Mouse (Mus musculus) urinary bladder, adult 2 months (tissue): ENCODE data around the gene 9630041A04Rik. TPM values are rescaled to one million over a fixed set of nuclear protein-coding genes. Genes with fewer than 3 reads are reported as not detected.

Experiments used
- DNase-seq: peaks from one replicate; pipeline ENCODE4 v3.0.0; 2022; ENCODE audit warnings: low spot score
- polyA plus RNA-seq: library from polyadenylated mRNA; depleted of rRNA; stranded (reverse); fragments of >200 nt; gene quantifications from 2 replicates; pipeline ENCODE4 v1.2.3, GENCODE M21; 2012; rRNA removed

Gene 9630041A04Rik
- polyA plus RNA-seq = not detected in 2 replicates

DNA sequence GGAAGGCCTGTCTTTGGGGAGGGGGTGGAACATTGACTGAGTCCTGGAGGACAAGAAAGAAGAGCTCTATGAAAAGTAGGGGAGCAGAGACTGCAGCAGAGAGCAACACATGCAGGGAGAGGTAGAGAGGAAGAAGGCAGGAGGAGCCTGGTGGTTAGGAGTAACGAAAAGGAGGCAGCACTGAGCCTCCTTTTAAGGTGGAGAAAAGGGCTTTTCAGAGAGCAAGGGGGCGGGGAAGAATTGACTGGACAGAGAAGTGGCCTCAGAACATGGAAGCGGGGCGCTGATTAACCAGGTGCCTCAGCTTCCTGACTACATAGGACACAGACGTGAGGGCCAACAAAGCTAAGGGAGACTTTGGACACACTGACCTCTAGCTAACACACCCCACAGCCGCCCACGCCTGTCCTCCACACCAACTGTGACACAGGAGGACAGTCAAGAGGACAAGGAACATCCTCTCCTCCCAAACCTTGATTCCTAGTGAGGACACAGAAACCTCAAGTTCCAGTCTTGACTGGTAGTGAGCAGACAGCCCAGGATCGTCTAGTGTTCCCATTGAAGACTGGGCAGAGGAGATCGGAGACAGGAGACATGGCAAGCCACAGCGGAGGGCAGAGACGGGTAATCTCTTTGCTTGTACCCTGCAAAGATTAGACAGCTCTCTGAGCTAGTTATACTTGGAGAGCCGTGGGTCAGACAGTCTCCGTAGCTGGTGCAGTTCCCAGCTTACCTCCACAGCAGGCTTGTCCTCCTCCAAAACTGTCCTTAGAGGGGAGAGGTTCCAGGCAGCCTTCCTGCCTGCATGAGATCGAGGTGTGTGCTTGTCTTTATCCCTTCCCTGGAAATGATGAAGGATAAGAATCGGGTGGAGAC is at the start of gene 9630041A04Rik:
Gene 9630041A04Rik (plus strand): TSS at position 246 of the 876 bp plus-strand sequence.
- no peak for DNase-seq

GRCm38 (mm10) chr9:101823896-101824295 is 37.7 kb upstream of the 9630041A04Rik start:
- no peak for DNase-seq

- no peak for DNase-seq
Observed at GRCm38 (mm10) chr9:101825626-101826025, 36.0 kb upstream of the 9630041A04Rik start.

DNA sequence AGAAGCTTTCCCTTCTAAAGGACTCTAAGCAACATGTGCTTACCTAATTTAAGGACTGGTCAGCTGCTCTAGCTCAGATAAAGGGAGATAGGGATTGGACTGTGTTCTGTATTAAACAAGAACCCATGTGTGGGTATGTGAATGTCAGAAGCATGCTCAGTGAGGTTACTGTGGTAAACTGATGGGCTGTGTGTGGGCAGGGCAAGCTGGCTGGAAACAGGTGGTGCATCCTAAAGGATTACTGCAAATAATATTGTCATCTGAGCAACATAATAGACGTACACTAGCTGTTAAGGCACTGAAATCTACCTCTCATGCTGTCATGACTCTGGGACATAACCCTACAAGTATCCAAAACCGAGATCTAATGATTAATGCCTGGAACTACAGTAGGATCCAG is 28.0 kb upstream of the 9630041A04Rik start:
- no peak for DNase-seq

- DNase-seq = no peak
Observed at GRCm38 (mm10) chr9:101841101-101841500, 20.5 kb upstream of the 9630041A04Rik start.

- DNase-seq = no peak
Observed at GRCm38 (mm10) chr9:101843893-101844292, 17.7 kb upstream of the 9630041A04Rik start.

- no peak for DNase-seq
Observed at GRCm38 (mm10) chr9:101845691-101846090, 15.9 kb upstream of the 9630041A04Rik start.

DNA sequence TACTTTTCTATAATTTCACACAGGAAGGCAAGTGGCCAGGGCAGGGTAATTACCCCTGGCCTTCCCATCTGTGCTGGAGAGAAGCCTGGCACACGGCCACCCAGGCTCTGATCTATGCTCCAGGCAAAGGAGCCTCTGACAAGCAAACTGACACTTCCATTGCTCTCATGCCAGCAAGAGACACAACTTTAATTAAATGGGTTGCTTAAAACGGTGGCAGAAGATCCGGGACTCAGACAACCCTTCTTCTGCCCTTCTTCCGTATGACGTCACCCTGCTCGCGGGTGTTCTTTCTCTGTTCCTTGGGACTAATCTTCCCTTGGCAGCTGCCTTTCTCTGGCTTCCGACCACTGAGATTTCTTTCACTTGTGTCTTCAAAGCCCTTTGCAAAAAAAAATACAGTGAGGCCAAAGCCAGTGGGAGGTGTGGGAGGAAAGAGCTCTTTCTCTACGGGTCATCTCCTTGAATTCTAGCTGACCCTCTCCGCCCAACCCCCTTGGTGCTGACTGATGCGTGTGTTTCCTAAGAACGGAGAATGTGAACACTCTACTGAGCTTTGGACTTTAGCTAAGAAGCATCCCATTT is 932 bp downstream of the 9630041A04Rik start:
- no peak for DNase-seq

DNA sequence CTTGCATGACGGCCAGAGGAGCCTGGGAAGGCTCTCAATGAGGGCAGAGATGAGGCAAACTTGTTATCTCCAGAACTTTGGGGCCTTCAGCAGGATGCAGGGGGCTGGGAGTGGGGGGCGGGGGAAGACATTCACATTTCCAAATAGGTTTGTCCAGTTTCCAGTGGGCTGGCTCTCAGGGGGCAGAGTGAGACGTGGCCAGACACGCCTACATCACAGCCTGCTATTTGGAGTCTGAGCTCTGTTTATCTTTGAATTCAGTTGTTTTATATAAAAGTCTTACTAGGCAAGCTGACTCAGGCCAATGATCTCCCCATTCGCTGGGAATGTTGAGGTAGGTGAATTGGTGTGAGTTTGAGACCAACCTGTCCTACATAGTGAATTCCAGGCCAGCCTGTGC is 1.5 kb downstream of the 9630041A04Rik start:
- no peak for DNase-seq

DNA sequence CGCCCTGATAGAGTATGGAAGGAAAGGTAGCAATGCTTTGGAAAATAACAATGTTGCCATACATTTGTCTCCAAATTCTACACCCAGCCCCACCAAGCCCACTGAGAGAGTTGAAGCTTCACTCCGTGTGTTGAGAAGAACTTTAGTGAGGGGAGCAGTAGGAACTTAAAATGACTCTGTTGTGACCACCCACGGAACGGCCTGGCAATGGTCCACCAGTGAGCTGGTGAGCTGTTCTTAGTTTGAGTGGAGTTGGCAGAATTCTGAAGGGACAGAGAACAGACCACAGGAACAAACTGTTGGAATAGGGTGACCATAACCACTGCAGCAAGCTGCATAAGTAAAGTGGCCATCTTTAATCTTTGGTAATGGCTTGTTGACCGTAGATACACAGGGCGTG is 7.0 kb downstream of the 9630041A04Rik start:
- DNase-seq = no peak

DNA sequence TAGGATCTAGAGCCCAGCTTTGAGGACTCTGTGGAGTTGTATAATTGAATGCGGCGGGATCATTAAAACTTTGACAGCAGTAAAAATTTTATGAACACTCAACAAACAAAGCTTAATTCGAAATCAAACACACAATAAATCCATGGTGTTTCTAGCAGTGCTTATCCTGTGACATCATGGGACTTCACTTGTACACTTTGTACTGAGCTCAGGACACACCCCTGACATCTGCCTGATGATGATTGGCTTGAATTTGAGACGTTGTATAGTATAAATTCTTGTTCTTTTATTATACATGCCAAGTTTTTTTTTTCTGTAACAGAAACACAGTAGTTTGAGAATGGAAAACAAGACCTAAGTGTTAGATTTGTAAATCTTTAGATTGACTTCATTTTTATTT is 8.4 kb downstream of the 9630041A04Rik start:
- DNase-seq = no peak

DNA sequence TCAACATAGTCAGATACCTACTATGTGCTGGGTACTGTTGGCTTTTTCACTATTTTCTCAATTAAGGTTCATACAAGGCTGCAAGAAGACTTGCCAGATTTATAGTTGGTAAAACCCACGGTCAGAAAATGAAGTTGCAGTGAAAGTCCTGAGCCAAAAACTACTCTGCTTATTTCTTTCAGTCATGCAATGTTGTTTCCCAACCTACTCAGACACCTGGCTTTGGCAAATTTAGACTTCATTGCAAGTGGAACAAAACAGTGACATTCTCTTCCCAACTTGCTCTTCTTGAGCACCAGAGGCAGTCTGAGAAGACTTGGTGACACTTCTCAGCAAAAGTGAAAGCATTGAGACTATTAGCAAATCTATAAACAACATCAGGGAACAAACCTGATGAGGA is 13.7 kb downstream of the 9630041A04Rik start:
- DNase-seq = no peak

- no peak for DNase-seq
Observed at GRCm38 (mm10) chr9:101877109-101877987, 15.7 kb downstream of the 9630041A04Rik start.

DNA sequence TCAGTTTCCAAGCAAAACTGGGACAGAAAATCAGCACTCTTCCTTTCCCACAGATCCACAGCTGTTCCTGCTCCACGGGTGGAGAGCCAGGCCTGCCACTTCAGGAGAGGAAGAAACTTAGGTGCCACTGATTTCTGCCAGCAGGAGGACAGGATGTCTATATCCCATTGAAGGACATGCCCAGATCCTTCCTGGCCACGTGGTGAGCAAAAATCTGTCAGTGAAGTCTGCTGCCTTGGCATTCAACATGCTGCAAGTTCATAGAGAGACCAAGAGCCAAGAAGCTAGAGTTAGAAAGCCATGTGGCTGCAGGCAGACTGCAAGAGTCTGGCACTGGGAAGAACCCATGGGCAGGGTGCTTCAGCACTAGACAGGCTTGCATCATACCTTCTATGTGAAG is 21.7 kb downstream of the 9630041A04Rik start:
- no peak for DNase-seq

GRCm38 (mm10) chr9:101897851-101898250 is 36.2 kb downstream of the 9630041A04Rik start:
- DNase-seq = no peak

DNA sequence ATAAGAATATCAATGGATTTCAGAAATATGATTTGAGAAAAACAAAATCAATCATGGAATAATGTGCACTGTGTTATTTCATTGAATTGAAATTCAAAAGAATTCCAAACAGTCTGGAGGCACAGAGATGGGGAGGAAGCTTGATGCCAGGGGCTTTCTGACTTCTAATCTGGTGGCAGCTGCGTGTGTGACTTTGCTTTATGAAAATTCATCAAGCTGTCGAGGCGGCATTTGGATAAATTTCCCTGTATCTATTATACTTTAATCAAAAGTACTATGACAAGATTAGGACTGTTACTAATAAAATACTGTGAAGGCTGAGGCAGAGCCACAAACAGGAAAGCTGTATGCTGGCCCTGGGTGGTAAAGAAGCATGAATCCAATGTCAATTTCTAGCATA is 41.8 kb downstream of the 9630041A04Rik start:
- no peak for DNase-seq

- DNase-seq = no peak
Observed at GRCm38 (mm10) chr9:101907747-101908255, 46.2 kb downstream of the 9630041A04Rik start.

DNA sequence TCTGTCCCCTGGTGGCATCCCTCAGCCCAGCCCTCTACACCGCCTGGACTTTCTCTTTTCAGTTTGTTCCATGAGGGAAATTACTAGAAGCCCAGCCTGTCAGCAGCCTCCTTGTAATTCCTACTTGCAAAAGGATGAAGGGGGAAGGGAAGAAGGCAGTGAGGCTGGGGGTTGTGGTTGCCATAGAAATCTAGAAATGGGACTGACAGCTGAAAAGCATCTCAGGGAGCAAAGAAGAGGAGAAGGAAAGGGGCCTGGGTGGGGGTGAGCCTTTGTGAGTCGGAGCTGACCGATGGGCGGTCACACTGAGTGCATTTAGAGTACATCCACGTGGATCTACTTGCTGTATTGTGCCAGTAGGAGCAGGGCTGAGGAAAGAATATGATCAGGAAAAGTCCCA is 47.2 kb downstream of the 9630041A04Rik start:
- DNase-seq = no peak

DNA sequence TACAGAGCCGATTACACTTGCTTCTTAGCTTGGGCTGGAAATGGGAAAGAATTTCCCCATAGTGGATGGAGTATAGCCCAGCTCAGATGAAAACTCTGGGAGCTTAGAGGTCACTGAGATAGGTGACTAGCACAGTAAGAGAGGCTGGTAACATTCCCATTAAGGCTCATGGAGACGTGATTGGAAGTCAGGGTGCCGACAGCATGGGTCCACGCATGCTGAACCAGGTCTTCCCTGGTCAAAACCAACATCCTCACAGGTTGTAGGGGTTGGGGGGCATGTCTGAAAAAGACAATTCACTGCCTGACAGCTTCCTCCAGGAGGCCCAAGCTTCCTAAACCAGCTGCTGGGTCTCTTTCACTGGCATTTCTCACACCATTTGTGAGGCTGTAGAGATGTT is 47.9 kb downstream of the 9630041A04Rik start:
- DNase-seq = no peak

GRCm38 (mm10) chr9:101911176-101911866 is 49.7 kb downstream of the 9630041A04Rik start:
- DNase-seq = no peak

DNA sequence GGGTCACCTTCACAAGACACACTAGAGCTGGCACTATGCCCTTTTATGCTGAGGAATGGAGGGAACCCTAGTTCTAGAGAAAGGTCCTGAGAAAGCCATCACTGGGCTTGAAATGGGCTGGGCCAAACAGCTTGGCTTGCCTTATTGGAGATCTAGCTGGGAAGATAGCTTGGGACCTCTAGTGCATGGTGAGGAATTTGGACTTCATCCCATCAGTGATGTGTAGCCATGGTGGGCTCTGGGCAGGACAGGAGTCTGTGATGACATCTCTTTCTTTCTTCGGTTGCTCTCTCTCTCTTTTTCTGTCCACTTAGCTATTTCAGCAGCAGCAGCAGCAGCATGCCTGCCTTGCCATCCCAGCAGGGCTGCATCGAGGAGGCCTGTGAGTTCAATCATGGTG is 53.4 kb downstream of the 9630041A04Rik start:
- DNase-seq = no peak
